7 mouse cellular contexts compared by ENCODE assay signal in genomic region chr1:119648205-119649111, GRCm38 (mm10). TPM values are rescaled to one million over a fixed set of nuclear protein-coding genes. Genes with fewer than 3 reads are reported as not detected.
DNase-seq lines count a peak whose midpoint lies in the region; ATAC-seq and TF ChIP-seq lines count a peak whose summit lies in the region.

Gene Epb41l5 (minus strand): TSS chr1:119649000.

- H3K4me2 ChIP-seq in intestine, postnatal 0 days (replicated peaks; ENCODE audit: low read depth): peak within 1 kb of the TSS; percentile 72
- H3K4me2 ChIP-seq in midbrain, embryonic 11.5 days: peak within 1 kb of the TSS; percentile 71

- peak within 1 kb of the TSS; percentile 81 for H3K4me3 ChIP-seq in embryonic facial prominence, embryonic 10.5 days
- H3K4me3 ChIP-seq in intestine, postnatal 0 days (ENCODE audit: low read depth, low read length): peak within 1 kb of the TSS; percentile 90
- peak within 1 kb of the TSS; percentile 77 for H3K4me3 ChIP-seq in midbrain, embryonic 11.5 days (ENCODE audit: low read depth, low read length)

- peak within 1 kb of the TSS; percentile 69 for H3K9ac ChIP-seq in intestine, postnatal 0 days (ENCODE audit: low read depth, low read length)
- H3K9ac ChIP-seq in midbrain, embryonic 11.5 days (ENCODE audit: low read length): peak within 1 kb of the TSS; percentile 77

- no peaks in the 10 kb centered on the region for H3K27me3 ChIP-seq in embryonic facial prominence, embryonic 10.5 days (replicated peaks; ENCODE audit: low read depth, poor library complexity, severe bottlenecking)
- no peaks in the 10 kb centered on the region for H3K27me3 ChIP-seq in intestine, postnatal 0 days (replicated peaks; ENCODE audit: control insufficient read depth, insufficient read depth, low read length)
- H3K27me3 ChIP-seq in midbrain, embryonic 11.5 days (ENCODE audit: control insufficient read depth, insufficient read depth, low read length): no peaks in the 10 kb centered on the region

- H3K27ac ChIP-seq in embryonic facial prominence, embryonic 10.5 days (replicated peaks): peak within 1 kb of the TSS; percentile 91
- H3K27ac ChIP-seq in intestine, postnatal 0 days (ENCODE audit: low read depth, low read length): peak within 1 kb of the TSS; percentile 79
- peak within 1 kb of the TSS; percentile 82 for H3K27ac ChIP-seq in midbrain, embryonic 11.5 days (ENCODE audit: low read depth, low read length)

- H3K4me1 ChIP-seq in embryonic facial prominence, embryonic 10.5 days: no peaks in the 10 kb centered on the region
- H3K4me1 ChIP-seq in intestine, postnatal 0 days (replicated peaks; ENCODE audit: control insufficient read depth, insufficient read depth, low read length): no peaks in the 10 kb centered on the region
- peaks cover 4% of the 10 kb centered on the region; the same call in 1 of the 2 replicates for H3K4me1 ChIP-seq in midbrain, embryonic 11.5 days (ENCODE audit: control insufficient read depth, insufficient read depth, low read length)

- H3K36me3 ChIP-seq in embryonic facial prominence, embryonic 10.5 days (replicated peaks): no peaks in the 10 kb centered on the region
- H3K36me3 ChIP-seq in intestine, postnatal 0 days (ENCODE audit: control insufficient read depth, insufficient read depth): no peaks in the 10 kb centered on the region
- H3K36me3 ChIP-seq in midbrain, embryonic 11.5 days (ENCODE audit: control insufficient read depth, insufficient read depth, low read length): no peaks in the 10 kb centered on the region

- TF ChIP-seq CTCF in intestine, postnatal 0 days (IDR thresholded peaks at IDR 0.05; ENCODE audit: low read depth): no peak

- under 1% methylated on average over 86 of the region's 86 CpGs for WGBS in embryonic facial prominence, embryonic 10.5 days
- WGBS in intestine, postnatal 0 days: under 1% methylated on average over 80 of the region's 86 CpGs
- under 1% methylated on average over 86 of the region's 86 CpGs for WGBS in midbrain, embryonic 11.5 days

- intact Hi-C loops in left cerebral cortex, postnatal 4 days (cut with DNase I): no loop called here

- ATAC-seq in granulocyte monocyte progenitor cell, adult 5-6 weeks (replicated peaks; ENCODE audit: poor library complexity, severe bottlenecking): peak; percentile 88
- peak; percentile 93 for ATAC-seq in intestine, postnatal 0 days
- ATAC-seq in midbrain, embryonic 11.5 days (ENCODE audit: low FRiP score): peak; percentile 98

- peak; percentile 91 for DNase-seq in adrenal gland, postnatal 14 days
- peak; percentile 91 for DNase-seq in embryonic facial prominence, embryonic 10.5 days (ENCODE audit: low spot score)
- peak; percentile 92 for DNase-seq in left cerebral cortex, postnatal 4 days
- DNase-seq in midbrain, embryonic 11.5 days (ENCODE audit: low spot score, missing footprints): peak; percentile 99
- peak; percentile 38 for DNase-seq in skeletal muscle tissue, adult 2 months (ENCODE audit: low read depth, low spot score)

- H3K9me3 ChIP-seq in embryonic facial prominence, embryonic 10.5 days: no peaks in the 10 kb centered on the region
- H3K9me3 ChIP-seq in intestine, postnatal 0 days (ENCODE audit: control insufficient read depth): no peaks in the 10 kb centered on the region
- H3K9me3 ChIP-seq in midbrain, embryonic 11.5 days (ENCODE audit: control insufficient read depth, low read length): no peaks in the 10 kb centered on the region

RNA-seq across cellular contexts. Expression of gene Epb41l5, which starts in this region (rescaled TPM):
- total RNA-seq in adrenal gland, postnatal 14 days (2021): 8.3 and 10.2 TPM in 2 replicates
- 25.7 and 32.7 TPM in 2 replicates for polyA plus RNA-seq in embryonic facial prominence, embryonic 10.5 days (2016; fragmentation: Nextera tagmentation; extraction: Ambion mirVana)
- total RNA-seq in granulocyte monocyte progenitor cell, adult 5-6 weeks (2014; fragmentation: Nextera tagmentation): 1.6 TPM in 1 of 2 replicates, not detected in the other
- total RNA-seq in granulocyte monocyte progenitor cell, adult 5-6 weeks (2017): 0.65 TPM in 1 of 2 replicates, not detected in the other
- 14.3 and 17.5 TPM in 2 replicates for polyA plus RNA-seq in intestine, postnatal 0 days (2015; fragmentation: Nextera tagmentation; extraction: Ambion mirVana)
- total RNA-seq in left cerebral cortex, postnatal 4 days (2021): 10 to 100 TPM; 10.5 to 11.5 TPM
- polyA plus RNA-seq in midbrain, embryonic 11.5 days (2014; fragmentation: Nextera tagmentation; extraction: Ambion mirVana): 48.9 and 50.0 TPM in 2 replicates

Comparison
In these comparisons a context has a peak if more than half of its experiments do, and no peak if none do; other contexts are left out.
1. Peak in every context shown above with its lines: DNase-seq, ATAC-seq, H3K4me3 ChIP-seq and H3K27ac ChIP-seq.
2. DNase-seq: peak in every context shown above with its lines; median percentile 99 in midbrain, embryonic 11.5 days; 92 in left cerebral cortex, postnatal 4 days; 91 in adrenal gland, postnatal 14 days; 91 in embryonic facial prominence, embryonic 10.5 days; 38 in skeletal muscle tissue, adult 2 months.